Mouse (Mus musculus) testis, adult 2 months (tissue): Measurements from ENCODE around the gene Spocd1.

Experiments used
- CTCF ChIP-seq: fragments of 200-500 bp; IDR thresholded peaks from 2 replicates; pipeline ENCODE4 v1.5.1; 2012; ENCODE audit warnings: low read depth, mild to moderate bottlenecking, inconsistent platforms, low read length, moderate library complexity; ENCODE audit not compliant: control insufficient read depth, insufficient read depth, insufficient replicate concordance
- POLR2A ChIP-seq: fragments of 200-500 bp; IDR thresholded peaks from 2 replicates; pipeline ENCODE4 v1.6.1; 2012; ENCODE audit warnings: low read depth, mild to moderate bottlenecking, inconsistent platforms, low read length, moderate library complexity; ENCODE audit not compliant: control insufficient read depth

DNA sequence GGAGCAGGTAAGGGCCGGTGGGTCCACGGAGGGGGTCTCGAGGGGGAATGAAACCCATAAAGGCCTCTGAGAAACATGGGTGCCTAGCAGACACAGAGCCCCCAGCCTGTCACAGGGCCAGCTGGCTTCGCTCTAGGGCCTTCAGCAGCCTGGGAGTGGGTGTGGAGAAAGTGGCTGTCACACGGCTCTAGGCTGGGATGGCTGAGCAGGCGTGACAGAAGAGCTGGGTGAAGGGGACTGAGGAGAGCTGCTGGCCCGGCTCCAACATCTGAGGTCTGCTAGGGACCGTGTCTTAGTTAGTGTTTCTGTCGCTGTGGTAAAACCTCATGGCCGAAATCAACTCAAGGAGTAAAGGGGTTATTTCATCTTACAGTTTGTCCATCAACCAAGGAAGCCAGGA is 73.1 kb downstream of the Spocd1 start:
- TF ChIP-seq CTCF (no peak), POLR2A (no peak)
